Mouse (Mus musculus) stomach, postnatal 0 days (tissue): ENCODE measurements around the gene Amhr2.

Experiments
- CTCF ChIP-seq: IDR thresholded peaks from 2 replicates; pipeline ENCODE4 v1.5.1; 2016; ENCODE audit warnings: antibody characterized with exemption, low read depth, mild to moderate bottlenecking, moderate library complexity
- EP300 ChIP-seq: optimal IDR thresholded peaks from 2 replicates; pipeline ENCODE3; 2016; ENCODE audit warnings: antibody characterized with exemption

DNA sequence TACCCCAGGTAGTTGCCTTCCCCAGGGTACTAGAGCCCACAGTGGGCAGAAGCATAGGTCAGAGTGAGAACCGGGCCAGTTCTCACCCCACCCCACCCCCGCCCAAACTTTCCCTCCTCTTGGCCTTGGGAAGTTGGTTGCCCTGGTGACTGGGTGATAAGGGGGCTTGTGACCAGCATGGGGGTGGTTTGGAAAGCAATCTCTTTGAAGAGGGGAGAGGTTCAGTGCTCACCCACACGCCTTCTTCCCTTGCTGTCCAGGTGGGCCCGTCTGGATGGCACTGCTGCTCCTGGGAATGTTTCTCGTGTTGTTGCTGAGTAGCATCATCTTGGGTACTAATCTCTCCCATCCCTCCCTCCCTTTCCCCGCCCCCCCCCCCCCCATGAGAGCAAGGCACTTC is 1.3 kb downstream of the Amhr2 start:
- TF ChIP-seq CTCF: no peak
- no peak for TF ChIP-seq EP300
